Mouse (Mus musculus) inflammation-experienced regulatory T-cells, adult 6 months (primary cell): ENCODE results near the gene Tmem119. TPM values are rescaled to one million over a fixed set of nuclear protein-coding genes. Genes with fewer than 3 reads are reported as not detected.
"Not testable (repeated sequence)": the region's sequence is repeated elsewhere in the genome, so short reads cannot be mapped to it uniquely, and the experiment has no call there.

ENCODE experiments used
- ATAC-seq: one replicate; pipeline ENCODE4 v1.8.0; 2017
- polyA plus RNA-seq, 3 experiments: library from polyadenylated mRNA; unstranded; fragments of 100-300 nt; shearing (Covaris generic); gene quantifications; one replicate each; pipeline ENCODE4 v1.2.1; 2017

Tmem119 gene
- polyA plus RNA-seq, 3 experiments from 2014 or later: not detected

DNA sequence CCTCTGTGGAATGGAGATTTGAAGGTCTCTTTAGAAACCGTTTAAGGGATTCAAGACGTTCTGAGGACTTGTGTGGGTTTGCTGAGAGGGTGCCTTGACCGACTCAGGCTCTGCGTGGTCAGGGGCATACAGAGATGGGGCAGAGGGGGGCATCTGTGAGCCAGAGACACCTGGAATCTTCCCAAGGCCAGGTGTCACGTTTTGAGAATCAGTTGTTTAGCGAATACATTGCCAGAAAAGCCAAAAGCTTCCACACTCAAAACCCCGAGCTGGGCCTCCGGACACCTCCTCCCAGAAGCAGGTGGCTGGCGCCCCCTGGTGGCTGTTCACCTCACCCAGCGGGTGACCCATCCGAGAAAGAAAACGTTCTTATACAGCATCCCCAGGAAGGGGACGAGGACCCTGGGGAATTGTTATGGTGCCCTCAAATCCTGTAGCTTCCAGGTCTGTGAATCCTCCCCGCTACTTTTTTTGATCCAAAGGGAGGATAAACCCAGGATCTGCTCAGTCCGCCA, 15.4 kb upstream of the Tmem119 start:
- ATAC-seq: peak; percentile 55

DNA sequence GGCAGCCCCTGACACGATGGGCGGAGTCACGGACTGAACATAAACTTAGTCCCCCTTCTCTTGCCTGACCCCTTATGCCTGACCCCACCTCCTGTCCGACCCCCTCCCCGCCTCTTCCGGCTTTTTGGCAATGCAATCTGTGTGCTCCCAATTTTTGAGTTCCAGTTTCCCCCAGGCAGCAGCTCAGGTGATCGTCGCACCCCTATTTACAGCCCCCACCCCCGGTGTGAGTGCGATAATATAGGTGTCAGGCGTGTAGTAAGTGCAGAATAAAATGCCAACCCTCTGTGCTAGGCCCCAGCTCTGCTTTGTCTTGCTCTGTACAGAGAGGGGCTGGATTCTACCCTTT, 14.7 kb upstream of the Tmem119 start:
- ATAC-seq: no peak

DNA sequence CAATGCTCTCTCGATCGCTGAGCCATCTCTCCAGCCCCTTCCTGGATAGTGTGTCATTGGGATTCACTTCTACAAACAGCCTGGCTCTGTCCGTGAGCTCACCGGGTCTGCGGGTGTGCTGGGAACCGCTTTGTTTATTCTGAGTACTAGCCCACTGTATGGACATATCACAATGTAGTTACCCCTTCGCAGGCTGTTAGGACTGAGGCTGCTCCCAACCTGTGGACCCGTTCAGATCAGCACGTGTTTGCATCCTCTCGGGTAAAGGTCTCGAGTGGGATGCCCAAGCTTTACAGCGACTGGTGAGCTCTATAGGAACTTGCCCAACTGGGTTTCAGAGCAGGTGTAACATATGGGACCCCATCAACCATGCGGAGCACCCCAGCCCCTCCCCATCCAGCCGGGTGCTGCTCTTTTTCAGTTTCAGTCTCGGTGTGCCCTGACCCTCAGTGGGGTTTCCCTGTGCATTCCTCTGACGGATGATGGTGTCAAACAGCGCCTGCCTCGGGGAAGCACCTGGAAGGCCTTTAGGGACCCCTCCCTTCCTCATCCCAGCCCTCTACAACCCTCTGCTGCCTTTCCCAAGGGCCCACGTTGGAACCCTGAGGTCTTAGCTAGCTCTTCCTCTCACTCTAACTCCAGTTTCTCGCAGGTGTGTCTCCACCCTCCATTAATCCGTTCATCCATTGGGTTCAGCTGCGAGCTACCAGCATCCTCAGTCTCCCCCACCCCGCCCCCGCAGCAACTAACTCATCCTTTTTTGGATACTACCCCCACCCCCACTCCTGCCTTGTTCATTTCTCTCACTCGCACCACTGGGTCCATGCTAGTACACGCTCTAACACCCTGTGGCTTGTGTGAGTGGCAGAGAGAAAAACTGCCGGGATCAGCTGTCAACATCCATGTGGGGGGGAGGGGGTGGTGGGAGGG, 14.1 kb upstream of the Tmem119 start:
- ATAC-seq: peak; percentile 66

GRCm38 (mm10) chr5:113813608-113814007, 13.3 kb upstream of the Tmem119 start:
- no peak for ATAC-seq

DNA sequence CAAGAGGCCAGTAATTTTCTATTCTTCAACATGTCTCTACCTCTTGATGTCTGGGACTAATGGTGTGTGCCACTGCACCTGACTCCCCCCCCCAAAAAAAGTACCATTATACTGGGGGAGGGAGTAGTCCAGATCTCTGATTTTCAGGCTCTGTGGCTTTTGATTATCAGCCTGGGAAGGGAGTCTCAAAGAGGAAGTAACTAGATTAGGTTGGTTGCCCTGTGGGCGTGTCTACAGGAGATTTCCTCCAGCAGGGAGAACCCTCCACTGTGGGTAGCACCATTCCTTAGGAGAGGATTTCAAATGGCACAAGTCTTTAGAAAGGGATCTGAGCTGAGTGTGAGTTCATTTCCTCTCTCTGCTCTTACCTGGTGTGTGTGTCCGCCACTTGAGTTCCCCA, 12.3 kb upstream of the Tmem119 start:
- no peak for ATAC-seq

DNA sequence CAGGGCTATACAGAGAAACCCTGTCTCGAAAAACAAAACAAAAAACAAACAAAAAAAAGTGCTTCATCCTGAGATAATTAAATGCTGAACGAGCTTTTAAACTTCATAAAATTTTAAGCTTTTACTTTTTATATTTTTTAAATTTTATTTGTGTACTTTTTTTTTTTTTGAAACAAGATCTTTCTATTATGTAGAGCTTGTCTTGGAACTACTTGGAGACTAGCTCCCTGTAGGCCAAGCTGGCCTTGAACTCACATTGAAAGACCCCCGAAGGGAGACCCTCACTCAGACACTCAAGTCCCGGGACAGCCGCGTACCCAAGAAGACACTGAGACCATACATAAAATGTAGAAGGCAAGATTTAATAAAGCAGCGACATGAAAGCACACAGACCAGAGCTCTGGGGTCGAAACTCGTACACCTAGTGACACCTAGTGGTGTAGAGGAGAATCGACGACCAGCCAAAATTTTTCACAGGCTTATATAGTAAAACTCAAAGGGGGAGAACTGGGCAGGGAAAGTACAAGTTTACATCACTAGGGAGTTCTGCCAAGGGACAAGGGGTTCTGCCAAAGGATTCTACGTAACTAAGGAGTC, 11.6 kb upstream of the Tmem119 start:
- ATAC-seq: not testable (repeated sequence)

- ATAC-seq: no peak
These were observed 9.8 kb upstream of the Tmem119 start for GRCm38 (mm10) chr5:113810111-113810510.

DNA sequence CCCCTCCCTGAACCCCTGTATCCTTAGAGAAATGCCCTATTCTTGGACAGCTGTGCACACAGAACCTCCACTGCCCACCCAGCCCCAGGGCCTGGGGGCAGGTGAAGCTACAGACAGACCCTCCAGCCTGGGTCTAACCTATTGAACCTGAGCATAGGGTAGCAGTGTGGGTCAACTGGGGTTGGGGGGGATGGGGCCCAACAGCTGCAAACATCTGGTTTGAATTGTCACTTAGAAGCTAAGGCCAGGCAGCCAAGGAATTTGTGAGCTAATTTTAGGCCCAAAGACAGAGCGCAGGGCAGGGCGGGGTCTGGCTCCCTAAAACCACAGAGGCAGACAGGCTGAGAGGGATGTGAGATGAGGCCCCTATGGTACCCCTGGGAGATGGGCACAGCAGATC, 7.9 kb upstream of the Tmem119 start:
- ATAC-seq: no peak

DNA sequence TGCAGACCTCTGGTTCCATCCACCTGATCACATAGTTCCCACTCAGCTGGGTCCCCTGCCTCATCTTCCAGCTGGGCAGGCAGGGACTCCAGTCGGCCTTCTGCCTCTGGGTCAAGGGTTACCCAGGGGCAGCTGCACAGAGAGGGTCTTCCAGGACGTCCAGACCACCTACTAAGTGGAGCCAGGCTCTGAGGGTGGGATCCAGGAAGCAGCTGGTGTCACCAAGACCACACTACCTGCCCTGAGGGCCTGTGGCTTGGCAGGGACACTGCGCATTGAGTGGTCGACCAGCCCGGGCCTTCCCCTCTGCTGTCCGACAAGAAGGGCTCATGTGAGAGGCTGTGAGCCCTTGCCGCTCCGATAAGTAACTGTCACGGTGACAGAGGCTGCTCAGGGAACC, 7.4 kb upstream of the Tmem119 start:
- no peak for ATAC-seq

DNA sequence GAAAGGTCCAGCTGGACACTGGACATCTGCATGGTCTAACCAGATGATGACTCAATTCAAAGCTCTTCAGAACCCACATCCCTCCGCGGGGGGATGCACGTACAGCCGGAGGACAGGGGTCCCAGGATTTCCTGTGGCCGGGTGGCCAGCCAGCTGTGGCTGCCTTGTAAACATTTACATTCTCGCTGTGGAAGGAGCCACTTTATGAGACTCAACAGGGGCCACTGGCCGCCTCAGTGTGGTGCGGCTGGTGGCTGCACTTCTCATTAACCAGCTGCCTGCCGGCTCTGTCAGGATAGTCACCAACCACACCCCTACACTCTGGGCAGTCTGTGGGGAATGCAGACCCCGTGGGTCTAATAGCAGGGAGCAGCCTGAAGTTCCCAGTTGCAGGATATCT, 6.1 kb upstream of the Tmem119 start:
- ATAC-seq: no peak

DNA sequence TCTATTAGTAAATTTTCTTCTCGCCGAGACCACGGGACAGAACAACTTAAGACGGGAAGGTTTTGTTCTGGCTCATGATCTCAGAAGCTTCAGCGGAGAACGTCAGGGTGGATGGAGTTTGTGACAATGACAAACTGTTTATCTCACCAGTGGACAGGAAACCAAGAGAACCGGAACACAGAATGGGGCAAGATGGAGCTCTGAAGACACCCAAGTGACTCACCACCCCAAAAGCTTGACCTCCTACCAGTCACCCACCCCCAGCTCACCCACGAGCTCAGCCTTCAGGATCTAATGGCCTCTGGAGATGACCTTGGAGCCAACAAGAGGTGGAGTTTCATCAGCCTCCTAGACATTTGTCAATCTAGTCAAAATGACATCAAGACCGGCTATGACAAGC, 5.0 kb upstream of the Tmem119 start:
- ATAC-seq: no peak

GRCm38 (mm10) chr5:113804395-113804966, 4.2 kb upstream of the Tmem119 start:
- ATAC-seq: no peak

DNA sequence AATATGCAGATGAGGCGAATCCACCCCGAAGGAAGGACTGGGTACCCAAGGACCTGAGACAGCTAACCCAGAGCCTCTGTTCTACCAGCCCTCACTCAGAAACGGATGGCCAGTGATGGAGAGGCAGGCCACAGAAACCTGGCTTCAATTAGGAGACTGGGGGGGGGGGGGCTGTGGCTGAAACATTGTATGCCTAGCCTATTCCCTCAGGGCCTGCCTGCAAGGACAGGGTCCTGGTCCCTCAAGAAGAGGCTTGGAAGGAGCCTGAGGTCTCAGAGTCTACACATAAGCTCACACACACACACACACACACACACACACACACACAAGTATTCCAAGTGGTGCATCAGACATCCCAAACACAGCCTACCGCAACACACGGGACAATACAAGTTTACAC, 625 bp downstream of the Tmem119 start:
- no peak for ATAC-seq

DNA sequence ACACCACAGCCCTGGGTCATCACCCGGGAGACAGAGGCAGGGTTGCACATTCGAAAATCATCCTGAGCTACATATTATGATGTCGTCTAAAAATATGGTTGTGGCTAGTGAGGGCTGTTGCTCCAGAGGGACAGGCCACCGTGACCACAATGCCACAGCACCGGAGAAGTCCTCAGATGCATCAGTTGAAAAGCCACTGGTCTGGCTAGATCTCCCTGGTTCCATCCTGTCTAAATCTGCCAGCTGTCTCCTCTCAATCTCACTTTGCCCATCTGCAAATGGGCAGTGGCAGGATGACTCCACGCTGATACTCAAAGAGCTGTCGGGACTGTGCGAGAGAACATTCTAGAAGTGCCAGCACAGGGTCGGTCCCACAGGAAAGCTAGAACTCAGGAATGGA, 1.8 kb downstream of the Tmem119 start:
- no peak for ATAC-seq

DNA sequence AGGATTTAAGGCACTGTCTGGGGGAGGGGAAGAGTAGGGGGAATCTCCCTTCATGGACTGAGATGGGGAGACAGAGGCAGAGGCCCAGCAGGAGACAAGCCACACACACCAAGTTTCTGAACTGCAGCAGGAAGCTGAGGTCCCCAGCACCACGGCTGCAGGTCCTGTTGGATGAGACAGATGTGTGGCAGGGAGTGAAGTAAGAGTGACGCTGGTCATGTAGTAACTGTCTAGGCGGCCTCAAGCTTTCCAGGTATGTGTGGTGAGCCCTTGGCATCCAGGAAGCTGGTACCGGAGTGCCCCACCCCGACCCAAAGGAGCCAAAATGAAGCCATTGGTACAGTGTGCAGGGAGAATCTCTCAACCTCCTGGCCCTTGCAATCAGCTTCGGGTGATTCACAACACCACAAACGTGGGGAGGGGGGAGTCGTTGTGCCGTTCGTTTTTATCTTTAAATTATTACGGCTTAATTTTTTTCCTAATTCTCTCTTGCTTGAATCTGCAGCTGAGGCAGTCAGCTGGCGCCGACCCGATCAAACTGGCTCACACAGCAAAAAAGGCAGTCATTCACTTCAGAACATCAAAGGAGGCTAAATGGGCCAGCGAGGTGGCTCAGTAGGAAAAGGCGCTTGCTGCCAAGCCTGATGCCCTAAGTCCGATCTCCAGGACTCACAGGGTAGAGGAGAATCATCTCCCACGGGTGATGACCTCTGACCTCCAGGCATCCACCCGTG, 3.0 kb downstream of the Tmem119 start:
- no peak for ATAC-seq

DNA sequence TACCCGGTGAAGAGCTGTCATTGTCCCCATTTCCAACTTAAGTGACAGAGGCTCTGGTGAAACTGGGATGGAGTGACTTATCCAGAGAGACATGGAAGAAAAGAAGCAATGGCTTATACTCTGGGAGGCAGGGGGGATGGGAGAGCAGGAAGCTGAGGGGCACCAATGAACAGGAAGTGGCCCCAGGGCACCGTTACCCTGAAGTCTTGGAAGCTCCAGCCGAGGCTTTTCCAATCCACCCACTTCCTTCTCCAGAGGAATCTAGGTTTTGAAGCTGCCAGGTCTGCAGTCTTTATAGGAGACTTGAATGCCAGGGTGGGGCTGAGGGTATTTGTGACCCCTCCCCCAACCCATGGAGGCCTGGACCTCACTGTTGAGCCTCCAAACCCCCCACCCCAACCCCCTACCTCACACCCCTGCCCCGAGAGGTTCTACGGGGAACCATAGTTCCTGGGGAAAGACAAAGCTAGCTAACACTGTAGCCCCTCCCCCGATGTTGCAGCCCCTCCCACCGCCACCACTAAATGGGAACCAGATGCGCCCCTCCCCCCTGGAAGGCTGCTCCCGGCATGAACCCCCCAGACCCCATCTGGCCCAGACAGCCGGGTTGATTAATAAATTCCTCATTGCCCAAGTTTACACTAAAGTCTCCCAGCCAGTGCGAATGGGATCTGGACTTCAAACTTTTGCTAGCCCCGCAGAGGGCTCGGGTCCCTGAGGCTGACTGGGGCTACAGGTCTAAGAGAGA, 3.7 kb downstream of the Tmem119 start:
- no peak for ATAC-seq

GRCm38 (mm10) chr5:113791197-113792095, 8.9 kb downstream of the Tmem119 start:
- ATAC-seq: no peak

DNA sequence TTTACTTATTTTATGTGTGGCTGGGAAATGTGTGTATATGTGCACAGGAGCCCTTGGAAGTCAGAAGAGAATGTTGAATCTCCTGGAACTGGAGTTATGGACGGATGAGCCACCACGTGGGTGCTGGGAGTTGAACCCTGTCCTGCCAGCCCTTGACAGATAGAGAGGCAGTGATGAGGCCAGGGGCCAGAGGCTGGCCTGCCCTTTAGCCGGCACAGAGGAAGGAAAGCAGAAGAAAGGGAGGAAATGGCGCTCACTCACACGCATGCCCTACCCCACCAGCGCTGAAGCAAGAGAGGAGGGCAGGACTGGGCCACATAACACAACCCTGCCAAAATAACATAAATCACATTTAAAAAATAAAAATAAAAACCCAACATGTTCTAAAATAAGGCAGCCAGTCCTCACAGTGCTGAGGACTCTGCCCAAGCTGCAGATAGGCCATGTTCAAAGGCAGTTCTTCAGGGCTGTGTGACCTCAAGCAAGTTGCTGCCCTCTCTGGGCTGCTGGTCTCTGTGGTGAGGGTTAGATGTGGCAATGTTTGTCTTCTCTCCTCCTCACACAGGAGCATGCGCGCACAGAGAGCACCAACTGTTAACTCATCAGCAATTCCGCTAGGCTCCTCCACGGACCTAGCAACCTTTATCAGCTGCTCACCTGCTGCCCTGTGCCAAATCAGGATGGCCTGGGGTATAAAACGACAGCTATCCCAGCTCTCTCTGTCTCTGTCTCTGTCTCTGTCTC, 9.7 kb downstream of the Tmem119 start:
- ATAC-seq: no peak

GRCm38 (mm10) chr5:113789075-113789788, 11.1 kb downstream of the Tmem119 start:
- no peak for ATAC-seq

DNA sequence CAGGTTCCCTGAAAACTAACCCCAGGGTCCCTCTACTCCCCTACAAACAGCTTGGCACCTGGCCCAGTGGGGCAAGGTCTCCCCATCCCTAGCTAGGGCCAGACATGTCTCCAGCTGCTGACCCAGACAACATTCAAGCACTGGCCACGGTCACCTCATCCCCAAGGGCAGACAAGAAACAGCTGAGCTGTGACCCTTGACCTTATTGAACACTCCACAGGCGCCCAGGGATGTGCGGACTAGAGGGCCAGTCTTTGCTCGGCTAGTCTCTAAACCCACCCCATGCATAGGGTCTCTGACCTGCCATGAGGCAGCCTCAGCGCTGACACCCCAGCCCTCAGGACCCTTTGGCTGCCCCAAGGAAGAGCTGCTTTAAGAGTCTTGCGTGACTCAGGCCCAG, 11.7 kb downstream of the Tmem119 start:
- no peak for ATAC-seq
